Mouse (Mus musculus): Measurements from ENCODE around the gene Polr1c. TPM values are rescaled to one million over a fixed set of nuclear protein-coding genes. Genes with fewer than 3 reads are reported as not detected.

Polr1c gene
- polyA plus RNA-seq (2014; fragmentation: Illumina TruSeq; extraction: RNeasy Lipid Tissue Mini Kit (QIAGEN cat#74804); ENCODE audit: low read depth, low replicate concordance), result 7.2 TPM

GRCm38 (mm10) chr17:46247512-46248188, at the start of gene Polr1c, which contains the start of gene Yipf3:
Polr1c (minus strand) TSS chr17:46248054.
Yipf3 (plus strand) TSS chr17:46248080.

GRCm38 (mm10) chr17:46282483-46283123, 34.7 kb upstream of the Polr1c start, which contains the start of gene Tjap1:
Tjap1 (minus strand) TSS chr17:46283026.

GRCm38 (mm10) chr17:46253452-46254084, 5.7 kb upstream of the Polr1c start, which contains the start of gene Lrrc73:
Lrrc73 (plus strand) TSS chr17:46253531.

GRCm38 (mm10) chr17:46202421-46203071, 45.3 kb downstream of the Polr1c start, which contains the start of the genes Polh and Xpo5:
Polh (minus strand) TSS chr17:46202645.
Xpo5 (plus strand) TSS chr17:46202782.

Other genes starting within 250 kb of the Polr1c start
- 81.0 TPM for gene Vegfa, start 215.7 kb downstream of the Polr1c start, polyA plus RNA-seq (2014; fragmentation: Illumina TruSeq; extraction: RNeasy Lipid Tissue Mini Kit (QIAGEN cat#74804); ENCODE audit: low read depth, low replicate concordance)
- gene Mrps18a, start 137.1 kb downstream of the Polr1c start, polyA plus RNA-seq (2014; fragmentation: Illumina TruSeq; extraction: RNeasy Lipid Tissue Mini Kit (QIAGEN cat#74804); ENCODE audit: low read depth, low replicate concordance), result 20.5 TPM
- not detected for gene Rsph9, start 103.8 kb downstream of the Polr1c start, polyA plus RNA-seq (2014; fragmentation: Illumina TruSeq; extraction: RNeasy Lipid Tissue Mini Kit (QIAGEN cat#74804); ENCODE audit: low read depth, low replicate concordance)
- 1.5 TPM for gene Mad2l1bp, start 94.5 kb downstream of the Polr1c start, polyA plus RNA-seq (2014; fragmentation: Illumina TruSeq; extraction: RNeasy Lipid Tissue Mini Kit (QIAGEN cat#74804); ENCODE audit: low read depth, low replicate concordance)
- 9.3 TPM for gene Gtpbp2, start 87.0 kb downstream of the Polr1c start, polyA plus RNA-seq (2014; fragmentation: Illumina TruSeq; extraction: RNeasy Lipid Tissue Mini Kit (QIAGEN cat#74804); ENCODE audit: low read depth, low replicate concordance)
- gene Polh, start 45.4 kb downstream of the Polr1c start, polyA plus RNA-seq (2014; fragmentation: Illumina TruSeq; extraction: RNeasy Lipid Tissue Mini Kit (QIAGEN cat#74804); ENCODE audit: low read depth, low replicate concordance), result 35.7 TPM
- gene Xpo5, start 45.3 kb downstream of the Polr1c start, polyA plus RNA-seq (2014; fragmentation: Illumina TruSeq; extraction: RNeasy Lipid Tissue Mini Kit (QIAGEN cat#74804); ENCODE audit: low read depth, low replicate concordance), result 41.4 TPM
- 3.4 TPM for gene Yipf3, start within 50 bp of the Polr1c start, polyA plus RNA-seq (2014; fragmentation: Illumina TruSeq; extraction: RNeasy Lipid Tissue Mini Kit (QIAGEN cat#74804); ENCODE audit: low read depth, low replicate concordance)
- gene Lrrc73, start 5.5 kb upstream of the Polr1c start, polyA plus RNA-seq (2014; fragmentation: Illumina TruSeq; extraction: RNeasy Lipid Tissue Mini Kit (QIAGEN cat#74804); ENCODE audit: low read depth, low replicate concordance), result not detected
- 1.1 TPM for gene Tjap1, start 35.0 kb upstream of the Polr1c start, polyA plus RNA-seq (2014; fragmentation: Illumina TruSeq; extraction: RNeasy Lipid Tissue Mini Kit (QIAGEN cat#74804); ENCODE audit: low read depth, low replicate concordance)
- not detected for gene Dlk2, start 49.4 kb upstream of the Polr1c start, polyA plus RNA-seq (2014; fragmentation: Illumina TruSeq; extraction: RNeasy Lipid Tissue Mini Kit (QIAGEN cat#74804); ENCODE audit: low read depth, low replicate concordance)
- 0.29 TPM for gene Abcc10, start 80.3 kb upstream of the Polr1c start, polyA plus RNA-seq (2014; fragmentation: Illumina TruSeq; extraction: RNeasy Lipid Tissue Mini Kit (QIAGEN cat#74804); ENCODE audit: low read depth, low replicate concordance)
- 39.9 TPM for gene Zfp318, start 135.7 kb upstream of the Polr1c start, polyA plus RNA-seq (2014; fragmentation: Illumina TruSeq; extraction: RNeasy Lipid Tissue Mini Kit (QIAGEN cat#74804); ENCODE audit: low read depth, low replicate concordance)
- not detected for gene Crip3, start 180.9 kb upstream of the Polr1c start, polyA plus RNA-seq (2014; fragmentation: Illumina TruSeq; extraction: RNeasy Lipid Tissue Mini Kit (QIAGEN cat#74804); ENCODE audit: low read depth, low replicate concordance)
- not detected for gene Slc22a7, start 190.4 kb upstream of the Polr1c start, polyA plus RNA-seq (2014; fragmentation: Illumina TruSeq; extraction: RNeasy Lipid Tissue Mini Kit (QIAGEN cat#74804); ENCODE audit: low read depth, low replicate concordance)
- not detected for gene Ttbk1, start 239.6 kb upstream of the Polr1c start, polyA plus RNA-seq (2014; fragmentation: Illumina TruSeq; extraction: RNeasy Lipid Tissue Mini Kit (QIAGEN cat#74804); ENCODE audit: low read depth, low replicate concordance)
- gene Dnph1, start 248.7 kb upstream of the Polr1c start, polyA plus RNA-seq (2014; fragmentation: Illumina TruSeq; extraction: RNeasy Lipid Tissue Mini Kit (QIAGEN cat#74804); ENCODE audit: low read depth, low replicate concordance), result 1.6 TPM